Mouse (Mus musculus) adrenal gland (tissue): ENCODE measurements around the gene Mgmt.

Experiments
- intact Hi-C: fragments of 180-260 bp; cut with DNase I; formaldehyde crosslinking; loops from one replicate; pipeline ENCODE4 v1.15.1; 2025

The Mgmt gene

GRCm38 (mm10) chr7:137102606-137103195, 208.3 kb downstream of the Mgmt start:
- intact Hi-C loops, result no loop called here

GRCm38 (mm10) chr7:137112101-137112500, 217.7 kb downstream of the Mgmt start:
- intact Hi-C loops, result no loop called here

GRCm38 (mm10) chr7:137116246-137116645, 221.8 kb downstream of the Mgmt start:
- intact Hi-C loops, result no loop called here

- intact Hi-C loops, result no loop called here
These were observed 226.9 kb downstream of the Mgmt start for GRCm38 (mm10) chr7:137121243-137121858.

GRCm38 (mm10) chr7:137128726-137129125, 234.3 kb downstream of the Mgmt start:
- intact Hi-C loops, result no loop called here

GRCm38 (mm10) chr7:137130211-137130610, 235.8 kb downstream of the Mgmt start:
- intact Hi-C loops, result no loop called here

- intact Hi-C loops, result no loop called here
These were observed 237.5 kb downstream of the Mgmt start for GRCm38 (mm10) chr7:137131957-137132356.

GRCm38 (mm10) chr7:137138101-137138500, 243.7 kb downstream of the Mgmt start:
- intact Hi-C loops, result no loop called here

GRCm38 (mm10) chr7:137140321-137140720, 245.9 kb downstream of the Mgmt start:
- intact Hi-C loops, result no loop called here

GRCm38 (mm10) chr7:137141386-137141785, 247.0 kb downstream of the Mgmt start:
- intact Hi-C loops, result no loop called here

- intact Hi-C loops, result no loop called here
These were observed 252.7 kb downstream of the Mgmt start for GRCm38 (mm10) chr7:137147101-137147500.

- intact Hi-C loops, result no loop called here
These were observed 257.4 kb downstream of the Mgmt start for GRCm38 (mm10) chr7:137151854-137152253.

GRCm38 (mm10) chr7:137154623-137155022, 260.2 kb downstream of the Mgmt start:
- intact Hi-C loops, result no loop called here

GRCm38 (mm10) chr7:137159086-137159485, 264.7 kb downstream of the Mgmt start:
- intact Hi-C loops, result no loop called here

- intact Hi-C loops, result no loop called here
These were observed 277.9 kb downstream of the Mgmt start for GRCm38 (mm10) chr7:137172278-137172677.
